Mouse (Mus musculus): Measurements from ENCODE around the gene Olfr307. TPM values are rescaled to one million over a fixed set of nuclear protein-coding genes. Genes with fewer than 3 reads are reported as not detected.

Olfr307 gene
- total and polyA plus RNA-seq, 2 experiments, result not detected

- H3K4me1 ChIP-seq (ENCODE audit: control insufficient read depth, insufficient read depth, low read length), result no peaks in the 10 kb centered on the region
- H3K9ac ChIP-seq (ENCODE audit: low read depth, low read length), result no peak overlapping the region
- H3K27ac ChIP-seq (replicated peaks; ENCODE audit: insufficient read depth, low read depth, low read length), result no peak overlapping the region
- no peak overlapping the region for H3K4me3 ChIP-seq (ENCODE audit: insufficient read depth, low read depth, low read length)
- 61% methylated on average over 14 of the region's 14 CpGs for WGBS
- TF ChIP-seq POLR2A (IDR thresholded peaks at IDR 0.05; ENCODE audit: extremely low read depth, insufficient read depth, low read length) (no peak), CTCF (IDR thresholded peaks at IDR 0.05; ENCODE audit: low read depth, low read length) (no peak)
- DNase-seq (ENCODE audit: extremely low read depth, low read depth, low spot score), result no peak
- no peaks in the 10 kb centered on the region for H3K36me3 ChIP-seq (ENCODE audit: control insufficient read depth, insufficient read depth, low read length)
- H3K27me3 ChIP-seq (ENCODE audit: control insufficient read depth, insufficient read depth, low read length), result no peaks in the 10 kb centered on the region
- no peaks in the 10 kb centered on the region for H3K79me2 ChIP-seq (ENCODE audit: control insufficient read depth, insufficient read depth, low read length)
These were observed 5.6 kb upstream of the Olfr307 start for GRCm38 (mm10) chr7:86342881-86343565.

- Histone ChIP-seq H3K4me1 (ENCODE audit: control insufficient read depth, insufficient read depth, low read length) (no peaks in the 10 kb centered on the region), H3K36me3 (ENCODE audit: control insufficient read depth, insufficient read depth, low read length) (no peaks in the 10 kb centered on the region), H3K27me3 (ENCODE audit: control insufficient read depth, insufficient read depth, low read length) (no peaks in the 10 kb centered on the region), H3K4me3 (ENCODE audit: insufficient read depth, low read depth, low read length) (no peak within 1 kb of the TSS), H3K27ac (replicated peaks; ENCODE audit: insufficient read depth, low read depth, low read length) (no peak within 1 kb of the TSS), H3K9ac (ENCODE audit: low read depth, low read length) (no peak within 1 kb of the TSS), H3K79me2 (ENCODE audit: control insufficient read depth, insufficient read depth, low read length) (no peaks in the 10 kb centered on the region)
- DNase-seq (ENCODE audit: extremely low read depth, low read depth, low spot score), result no peak
- TF ChIP-seq CTCF (IDR thresholded peaks at IDR 0.05; ENCODE audit: low read depth, low read length) (no peak), POLR2A (IDR thresholded peaks at IDR 0.05; ENCODE audit: extremely low read depth, insufficient read depth, low read length) (no peak)
These were observed 11.9 kb downstream of the Olfr307 start, which contains the start of gene Olfr308 for GRCm38 (mm10) chr7:86325530-86325929. Olfr308 (minus strand) TSS chr7:86325630.

GRCm38 (mm10) chr7:86321323-86321722, 16.1 kb downstream of the Olfr307 start:
- WGBS, result 80% methylated on average over 2 of the region's 2 CpGs
- no peaks in the 10 kb centered on the region for H3K79me2 ChIP-seq (ENCODE audit: control insufficient read depth, insufficient read depth, low read length)

GRCm38 (mm10) chr7:86313608-86314007, 23.8 kb downstream of the Olfr307 start, which contains the start of gene Olfr309:
Olfr309 (minus strand) TSS chr7:86313708.
- 54% methylated on average over 2 of the region's 2 CpGs for WGBS
- H3K36me3 ChIP-seq (ENCODE audit: control insufficient read depth, insufficient read depth, low read length), result no peaks in the 10 kb centered on the region
- H3K4me1 ChIP-seq (ENCODE audit: control insufficient read depth, insufficient read depth, low read length), result no peaks in the 10 kb centered on the region
- TF ChIP-seq POLR2A (IDR thresholded peaks at IDR 0.05; ENCODE audit: extremely low read depth, insufficient read depth, low read length), result no peak
- no peak for TF ChIP-seq CTCF (IDR thresholded peaks at IDR 0.05; ENCODE audit: low read depth, low read length)
- no peak for DNase-seq (ENCODE audit: extremely low read depth, low read depth, low spot score)
- no peaks in the 10 kb centered on the region for H3K79me2 ChIP-seq (ENCODE audit: control insufficient read depth, insufficient read depth, low read length)
- no peaks in the 10 kb centered on the region for H3K27me3 ChIP-seq (ENCODE audit: control insufficient read depth, insufficient read depth, low read length)
- no peak within 1 kb of the TSS for H3K27ac ChIP-seq (replicated peaks; ENCODE audit: insufficient read depth, low read depth, low read length)
- H3K9ac ChIP-seq (ENCODE audit: low read depth, low read length), result no peak within 1 kb of the TSS
- no peak within 1 kb of the TSS for H3K4me3 ChIP-seq (ENCODE audit: insufficient read depth, low read depth, low read length)

More at GRCm38 (mm10) chr7:86321323-86321722, 16.1 kb downstream of the Olfr307 start:
- H3K4me1 ChIP-seq (ENCODE audit: control insufficient read depth, insufficient read depth, low read length), result no peaks in the 10 kb centered on the region
- no peak for DNase-seq (ENCODE audit: extremely low read depth, low read depth, low spot score)
- H3K36me3 ChIP-seq (ENCODE audit: control insufficient read depth, insufficient read depth, low read length), result no peaks in the 10 kb centered on the region
- H3K27ac ChIP-seq (replicated peaks; ENCODE audit: insufficient read depth, low read depth, low read length), result no peak overlapping the region
- H3K27me3 ChIP-seq (ENCODE audit: control insufficient read depth, insufficient read depth, low read length), result no peaks in the 10 kb centered on the region
- TF ChIP-seq CTCF (IDR thresholded peaks at IDR 0.05; ENCODE audit: low read depth, low read length) (no peak), POLR2A (IDR thresholded peaks at IDR 0.05; ENCODE audit: extremely low read depth, insufficient read depth, low read length) (no peak)
- no peak overlapping the region for H3K4me3 ChIP-seq (ENCODE audit: insufficient read depth, low read depth, low read length)
- H3K9ac ChIP-seq (ENCODE audit: low read depth, low read length), result no peak overlapping the region

Other genes with a start within 250 kb of the Olfr307 start
- gene Vmn2r75, start 165.8 kb downstream of the Olfr307 start, total RNA-seq (2014; rRNA removed), result not detected in 2 replicates
- not detected in 2 replicates for gene Vmn2r75, start 165.8 kb downstream of the Olfr307 start, polyA plus RNA-seq (2012; rRNA removed)
- not detected in 2 replicates for gene Vmn2r76, start 91.3 kb downstream of the Olfr307 start, total RNA-seq (2014; rRNA removed)
- not detected in 2 replicates for gene Vmn2r76, start 91.3 kb downstream of the Olfr307 start, polyA plus RNA-seq (2012; rRNA removed)
- not detected in 2 replicates for gene Olfr310, start 60.4 kb downstream of the Olfr307 start, total RNA-seq (2014; rRNA removed)
- gene Olfr310, start 60.4 kb downstream of the Olfr307 start, polyA plus RNA-seq (2012; rRNA removed), result not detected in 2 replicates
- gene Olfr309, start 23.9 kb downstream of the Olfr307 start, total RNA-seq (2014; rRNA removed), result not detected in 2 replicates
- not detected in 2 replicates for gene Olfr309, start 23.9 kb downstream of the Olfr307 start, polyA plus RNA-seq (2012; rRNA removed)
- not detected in 2 replicates for gene Olfr308, start 12.0 kb downstream of the Olfr307 start, total RNA-seq (2014; rRNA removed)
- not detected in 2 replicates for gene Olfr308, start 12.0 kb downstream of the Olfr307 start, polyA plus RNA-seq (2012; rRNA removed)
- not detected in 2 replicates for gene Olfr305, start 29.3 kb upstream of the Olfr307 start, total RNA-seq (2014; rRNA removed)
- gene Olfr305, start 29.3 kb upstream of the Olfr307 start, polyA plus RNA-seq (2012; rRNA removed), result not detected in 2 replicates
- not detected in 2 replicates for gene Olfr304, start 49.1 kb upstream of the Olfr307 start, total RNA-seq (2014; rRNA removed)
- gene Olfr304, start 49.1 kb upstream of the Olfr307 start, polyA plus RNA-seq (2012; rRNA removed), result not detected in 2 replicates
- gene Olfr303, start 60.2 kb upstream of the Olfr307 start, total RNA-seq (2014; rRNA removed), result not detected in 2 replicates
- gene Olfr303, start 60.2 kb upstream of the Olfr307 start, polyA plus RNA-seq (2012; rRNA removed), result not detected in 2 replicates
- not detected in 2 replicates for gene Olfr301, start 66.3 kb upstream of the Olfr307 start, total RNA-seq (2014; rRNA removed)
- gene Olfr301, start 66.3 kb upstream of the Olfr307 start, polyA plus RNA-seq (2012; rRNA removed), result not detected in 2 replicates
- not detected in 2 replicates for gene Olfr299, start 122.3 kb upstream of the Olfr307 start, total RNA-seq (2014; rRNA removed)
- gene Olfr299, start 122.3 kb upstream of the Olfr307 start, polyA plus RNA-seq (2012; rRNA removed), result not detected in 2 replicates
- not detected in 2 replicates for gene Olfr298, start 154.9 kb upstream of the Olfr307 start, total RNA-seq (2014; rRNA removed)
- not detected in 2 replicates for gene Olfr298, start 154.9 kb upstream of the Olfr307 start, polyA plus RNA-seq (2012; rRNA removed)
- not detected in 2 replicates for gene Olfr297, start 182.4 kb upstream of the Olfr307 start, total RNA-seq (2014; rRNA removed)
- not detected in 2 replicates for gene Olfr297, start 182.4 kb upstream of the Olfr307 start, polyA plus RNA-seq (2012; rRNA removed)
- gene Olfr295, start 246.3 kb upstream of the Olfr307 start, total RNA-seq (2014; rRNA removed), result not detected in 2 replicates
- not detected in 2 replicates for gene Olfr295, start 246.3 kb upstream of the Olfr307 start, polyA plus RNA-seq (2012; rRNA removed)